Mouse (Mus musculus) MEL (cell line): ENCODE measurements around the gene Limch1.

Experiments used
- BHLHE40 ChIP-seq: IDR thresholded peaks from 2 replicates; pipeline ENCODE4 v1.6.1; 2012; ENCODE audit warnings: low read depth, mild to moderate bottlenecking, inconsistent platforms, low read length, improper control_type of control experiment, borderline replicate concordance
- CTCF ChIP-seq, 3 experiments: IDR thresholded peaks in 2 of 3; conservative IDR thresholded peaks in 1 of 3; 2 replicates each; pipeline ENCODE4 v1.5.1; 2011 to 2012; ENCODE audit warnings: low read length in 3 of 3, low read depth in 2 of 3, mild to moderate bottlenecking in 2 of 3, improper control_type of control experiment in 1 of 3, inconsistent platforms in 1 of 3, mixed read lengths in 1 of 3, moderate library complexity in 1 of 3; ENCODE audit not compliant: control insufficient read depth in 1 of 3, insufficient read depth in 1 of 3, poor library complexity in 1 of 3, severe bottlenecking in 1 of 3
- EP300 ChIP-seq, 2 experiments: IDR thresholded peaks; 2 replicates each; pipeline ENCODE4 v1.6.1; 2011; ENCODE audit warnings: improper control_type of control experiment in 2 of 2, low read length in 2 of 2, low read depth in 1 of 2, mild to moderate bottlenecking in 1 of 2
- ETS1 ChIP-seq: IDR thresholded peaks from 2 replicates; pipeline ENCODE4 v1.6.1; 2012; ENCODE audit warnings: low read depth, mild to moderate bottlenecking, inconsistent platforms, low read length, improper control_type of control experiment, moderate library complexity
- GABPA ChIP-seq: IDR thresholded peaks from 2 replicates; pipeline ENCODE4 v1.6.1; 2012; ENCODE audit warnings: low read depth, mild to moderate bottlenecking, inconsistent platforms, low read length, improper control_type of control experiment, moderate library complexity
- MAFK ChIP-seq: IDR thresholded peaks from 2 replicates; pipeline ENCODE4 v1.6.1; 2011; ENCODE audit warnings: low read depth, mild to moderate bottlenecking, low read length, improper control_type of control experiment, borderline replicate concordance
- MEF2A ChIP-seq: IDR thresholded peaks from 2 replicates; pipeline ENCODE4 v1.6.1; 2014; ENCODE audit warnings: low read depth, mild to moderate bottlenecking, inconsistent platforms, low read length, improper control_type of control experiment; ENCODE audit not compliant: poor library complexity, insufficient replicate concordance, severe bottlenecking; ENCODE audit errors: extremely low read depth
- POLR2A ChIP-seq, 2 experiments: IDR thresholded peaks; 2 replicates each; pipeline ENCODE4 v1.6.1; 2011 to 2012; ENCODE audit warnings: low read length in 2 of 2, mild to moderate bottlenecking in 2 of 2, control low read depth in 1 of 2, improper control_type of control experiment in 1 of 2, low read depth in 1 of 2, moderate library complexity in 1 of 2; ENCODE audit not compliant: control insufficient read depth in 1 of 2, insufficient read depth in 1 of 2, poor library complexity in 1 of 2
- POLR2AphosphoS2 ChIP-seq: IDR thresholded peaks from 2 replicates; pipeline ENCODE4 v1.6.1; 2011; ENCODE audit warnings: low read length, improper control_type of control experiment
- SMC3 ChIP-seq: IDR thresholded peaks from 2 replicates; pipeline ENCODE4 v1.6.1; 2011; ENCODE audit warnings: low read depth, low read length, improper control_type of control experiment
- TAL1 ChIP-seq: IDR thresholded peaks from 2 replicates; pipeline ENCODE4 v1.6.1; 2012; ENCODE audit warnings: mild to moderate bottlenecking, inconsistent platforms, low read length, moderate library complexity, mixed read lengths
- USF1 ChIP-seq: IDR thresholded peaks from 2 replicates; pipeline ENCODE4 v1.6.1; 2014; ENCODE audit warnings: low read depth, mild to moderate bottlenecking, inconsistent platforms, low read length, improper control_type of control experiment, moderate library complexity
- ZNF384 ChIP-seq: IDR thresholded peaks from 2 replicates; pipeline ENCODE4 v1.6.1; 2012; ENCODE audit warnings: low read depth, mild to moderate bottlenecking, inconsistent platforms, low read length, improper control_type of control experiment

- TF ChIP-seq MAFK (no peak), CTCF (IDR thresholded peaks at IDR 0.05 in 2 of 3, conservative IDR thresholded peaks at IDR 0.05 in 1 of 3; ENCODE audit: control insufficient read depth in 1 of 3, insufficient read depth in 1 of 3, low read depth in 2 of 3, low read length in 3 of 3, poor library complexity in 1 of 3, severe bottlenecking in 1 of 3) (no peak), POLR2A (IDR thresholded peaks at IDR 0.05; ENCODE audit: control insufficient read depth in 1 of 2, insufficient read depth in 1 of 2, low read depth in 1 of 2, low read length in 2 of 2, poor library complexity in 1 of 2) (no peak), POLR2AphosphoS2 (no peak), MEF2A (no peak), BHLHE40 (no peak), ZNF384 (no peak), GABPA (no peak), EP300 (IDR thresholded peaks at IDR 0.05; ENCODE audit: low read depth in 1 of 2, low read length in 2 of 2) (no peak), ETS1 (no peak), USF1 (no peak), TAL1 (no peak), SMC3 (no peak)
Observed at GRCm38 (mm10) chr5:67029946-67030345, 284.3 kb downstream of the Limch1 start.
